Mouse (Mus musculus) adrenal gland, adult 10 weeks (tissue): ENCODE results near the gene Slc22a18. TPM values are rescaled to one million over a fixed set of nuclear protein-coding genes. Genes with fewer than 3 reads are reported as not detected.

ENCODE experiments used
- polyA plus RNA-seq: library from polyadenylated mRNA; stranded (reverse); fragments of 350-450 nt; fragmentation: Illumina TruSeq; extraction: RNeasy Lipid Tissue Mini Kit (QIAGEN cat#74804); gene quantifications from one replicate; pipeline ENCODE4 v1.2.3, GENCODE M21; 2014; ENCODE audit warnings: low read depth, low replicate concordance

Gene Slc22a18
- not detected for polyA plus RNA-seq

GRCm38 (mm10) chr7:143473347-143474101, at the start of gene Slc22a18:
TSS of gene Slc22a18 (plus strand) at chr7:143473736.

GRCm38 (mm10) chr7:143460874-143461273, 12.7 kb upstream of the Slc22a18 start, which contains the start of gene Cdkn1c:
TSS of gene Cdkn1c (minus strand) at chr7:143461050.

GRCm38 (mm10) chr7:143502418-143503200, 29.1 kb downstream of the Slc22a18 start, which contains the start of gene Phlda2:
TSS of gene Phlda2 (minus strand) at chr7:143503150.

Other genes with a start within 250 kb of the Slc22a18 start
- 1,445 TPM for gene Cdkn1c, start 12.7 kb upstream of the Slc22a18 start, polyA plus RNA-seq
- not detected for gene Phlda2, start 29.4 kb downstream of the Slc22a18 start, polyA plus RNA-seq
- gene Nap1l4, start 75.4 kb downstream of the Slc22a18 start, polyA plus RNA-seq: 129 TPM
- gene Cars, start 126.4 kb downstream of the Slc22a18 start, polyA plus RNA-seq: 17.2 TPM
- 1.8 TPM for gene Tnfrsf26, start 155.0 kb downstream of the Slc22a18 start, polyA plus RNA-seq
- gene Tnfrsf22, start 175.9 kb downstream of the Slc22a18 start, polyA plus RNA-seq: 8.9 TPM
- gene Tnfrsf23, start 212.1 kb downstream of the Slc22a18 start, polyA plus RNA-seq: 3.7 TPM